27 mouse cellular contexts compared by ENCODE assay signal in genomic region chr11:69406282-69406681, GRCm38 (mm10). TPM values are rescaled to one million over a fixed set of nuclear protein-coding genes. Genes with fewer than 3 reads are reported as not detected.
DNase-seq lines count a peak whose midpoint lies in the region; ATAC-seq lines count a peak whose summit lies in the region.
"Had no signal": no experiment of that assay in that cellular context is flagged by ENCODE, and none has a peak within 500 bp of the region (broad histone marks: within the 10 kb centered on the region; RNA-seq: fewer than 3 reads in every experiment).

No protein-coding gene starts in this region.

- ATAC-seq in cerebellum, adult (ENCODE audit: insufficient number of reproducible peaks, low FRiP score, low TSS enrichment) = no peak
- ATAC-seq in midbrain, embryonic 16.5 days = no peak
- ATAC-seq: forebrain, embryonic 16.5 days; intestine, embryonic 15.5 days; lung, postnatal 0 days had no signal

- peaks cover 71% of the 10 kb centered on the region for H3K36me3 ChIP-seq in midbrain, embryonic 10.5 days
- peaks cover 50% of the 10 kb centered on the region for H3K36me3 ChIP-seq in midbrain, embryonic 16.5 days (ENCODE audit: control insufficient read depth, insufficient read depth, low read length)
- peaks cover 9% of the 10 kb centered on the region for H3K36me3 ChIP-seq in splenic B cell, adult 2 months (ENCODE audit: control insufficient read depth, insufficient read depth, low read length, poor library complexity, severe bottlenecking)

- no peak overlapping the region for H3K9ac ChIP-seq in midbrain, embryonic 16.5 days (ENCODE audit: low read depth, low read length)
- H3K9ac ChIP-seq: embryonic facial prominence, embryonic 15.5 days; heart, embryonic 15.5 days; hindbrain, embryonic 15.5 days; intestine, embryonic 15.5 days; midbrain, embryonic 12.5 days; stomach, embryonic 15.5 days had no signal

- no peaks in the 10 kb centered on the region for H3K9me3 ChIP-seq in midbrain, embryonic 10.5 days (replicated peaks)
- H3K9me3 ChIP-seq in midbrain, embryonic 16.5 days (replicated peaks; ENCODE audit: control insufficient read depth, low read length, poor library complexity, severe bottlenecking) = no peaks in the 10 kb centered on the region
- H3K9me3 ChIP-seq: embryonic facial prominence, embryonic 15.5 days; heart, embryonic 15.5 days; hindbrain, embryonic 15.5 days; intestine, embryonic 15.5 days; limb, embryonic 10.5 days; midbrain, embryonic 12.5 days; stomach, embryonic 15.5 days had no signal

- H3K4me3 ChIP-seq in midbrain, embryonic 10.5 days = peak overlapping the region; percentile 10
- no peak overlapping the region for H3K4me3 ChIP-seq in midbrain, embryonic 16.5 days (ENCODE audit: low read depth, low read length)
- H3K4me3 ChIP-seq: embryonic facial prominence, embryonic 15.5 days; heart, embryonic 15.5 days; hindbrain, embryonic 15.5 days; intestine, embryonic 15.5 days; layer of hippocampus, adult 2 months; midbrain, embryonic 12.5 days; stomach, embryonic 15.5 days had no signal

- peaks cover 49% of the 10 kb centered on the region for H3K4me1 ChIP-seq in midbrain, embryonic 10.5 days
- peaks cover 17% of the 10 kb centered on the region for H3K4me1 ChIP-seq in midbrain, embryonic 16.5 days (ENCODE audit: control insufficient read depth, insufficient read depth, low read length)

- no peak overlapping the region for H3K4me2 ChIP-seq in midbrain, embryonic 16.5 days (ENCODE audit: low read length)
- H3K4me2 ChIP-seq: embryonic facial prominence, embryonic 15.5 days; heart, embryonic 15.5 days; hindbrain, embryonic 15.5 days; intestine, embryonic 15.5 days; midbrain, embryonic 12.5 days; stomach, embryonic 15.5 days had no signal

- H3K27me3 ChIP-seq in midbrain, embryonic 10.5 days (ENCODE audit: low read depth, poor library complexity, severe bottlenecking) = peaks cover 4% of the 10 kb centered on the region
- no peaks in the 10 kb centered on the region for H3K27me3 ChIP-seq in midbrain, embryonic 16.5 days (ENCODE audit: control insufficient read depth, insufficient read depth, low read depth, low read length)
- H3K27me3 ChIP-seq in splenic B cell, adult 2 months (ENCODE audit: control insufficient read depth, insufficient read depth, low read length, poor library complexity, severe bottlenecking) = no peaks in the 10 kb centered on the region
- H3K27me3 ChIP-seq: CH12.LX; embryonic facial prominence, embryonic 15.5 days; heart, embryonic 15.5 days; hindbrain, embryonic 15.5 days; intestine, embryonic 15.5 days; midbrain, embryonic 12.5 days; stomach, embryonic 15.5 days had no signal

- no peak overlapping the region; the same call in 1 of the 2 replicates for H3K27ac ChIP-seq in midbrain, embryonic 10.5 days (replicated peaks)
- no peak overlapping the region for H3K27ac ChIP-seq in midbrain, embryonic 16.5 days (ENCODE audit: low read length)
- H3K27ac ChIP-seq: embryonic facial prominence, embryonic 15.5 days; heart, embryonic 15.5 days; hindbrain, embryonic 15.5 days; intestine, embryonic 15.5 days; layer of hippocampus, adult 2 months; midbrain, embryonic 12.5 days; stomach, embryonic 15.5 days had no signal

- intact Hi-C loops in gastrocnemius, postnatal 14 days (cut with DNase I; ENCODE audit: low total_unique reads) = loop anchor here (10.0 kb wide), 1 partner anchor 109 kb away; no protein-coding TSS in a partner anchor

- DNase-seq in cerebellum, adult 11-12 months = peak; percentile 63
- DNase-seq in gastrocnemius, adult 18-20 months (ENCODE audit: low spot score) = peak; percentile 3
- DNase-seq in gastrocnemius, postnatal 14 days = no peak
- DNase-seq in midbrain, embryonic 10.5 days (ENCODE audit: low spot score) = no peak
- peak; percentile 19 for DNase-seq in splenic B cell, adult 2 months (ENCODE audit: low read depth, low spot score)
- DNase-seq: adrenal gland, adult 2 months; embryo, embryonic 11 days; heart, postnatal 36 days; kidney, adult 9 months; liver; retina, postnatal 1 day; right cerebral cortex, postnatal 4 days; thymus, adult 2 months; thymus, postnatal 4 days had no signal

- 87% methylated on average over 19 of the region's 19 CpGs for WGBS in midbrain, embryonic 10.5 days
- 88% methylated on average over 19 of the region's 19 CpGs for WGBS in midbrain, embryonic 16.5 days

RNA-seq across cellular contexts. Expression of gene Kdm6b, which starts 7.2 kb away (rescaled TPM):
- total RNA-seq in gastrocnemius, adult 18-20 months (2021) = 10 to 100 TPM; 19.6 to 22.0 TPM
- total RNA-seq in gastrocnemius, postnatal 14 days (2021) = 10 to 100 TPM; 30.3 to 31.4 TPM
- 31.8 and 37.1 TPM in 2 replicates for polyA plus RNA-seq in midbrain, embryonic 10.5 days (2016; fragmentation: Nextera tagmentation; extraction: Ambion mirVana)
- polyA plus RNA-seq in midbrain, embryonic 16.5 days (2015; fragmentation: Nextera tagmentation; extraction: Ambion mirVana) = 36.4 and 39.0 TPM in 2 replicates

RNA-seq across cellular contexts. Expression of gene Tmem88, which starts 8.2 kb away (rescaled TPM):
- 1 to 10 TPM; 2.6 to 4.1 TPM for total RNA-seq in gastrocnemius, adult 18-20 months (2021)
- total RNA-seq in gastrocnemius, postnatal 14 days (2021) = 10 to 100 TPM; 12.8 to 15.2 TPM
- 16.9 and 21.4 TPM in 2 replicates for polyA plus RNA-seq in midbrain, embryonic 10.5 days (2016; fragmentation: Nextera tagmentation; extraction: Ambion mirVana)
- 5.2 and 5.9 TPM in 2 replicates for polyA plus RNA-seq in midbrain, embryonic 16.5 days (2015; fragmentation: Nextera tagmentation; extraction: Ambion mirVana)

RNA-seq across cellular contexts. Expression of gene Cyb5d1, which starts 10.9 kb away (rescaled TPM):
- total RNA-seq in gastrocnemius, adult 18-20 months (2021) = 10 to 100 TPM; 29.3 to 33.0 TPM
- total RNA-seq in gastrocnemius, postnatal 14 days (2021) = 10 to 100 TPM; 19.0 to 20.7 TPM
- polyA plus RNA-seq in midbrain, embryonic 10.5 days (2016; fragmentation: Nextera tagmentation; extraction: Ambion mirVana) = 50.4 and 57.3 TPM in 2 replicates
- polyA plus RNA-seq in midbrain, embryonic 16.5 days (2015; fragmentation: Nextera tagmentation; extraction: Ambion mirVana) = 27.1 and 28.9 TPM in 2 replicates

RNA-seq across cellular contexts. Expression of gene Naa38, which starts 11.0 kb away (rescaled TPM):
- 10 to 100 TPM; 70.5 to 72.1 TPM for total RNA-seq in gastrocnemius, adult 18-20 months (2021)
- total RNA-seq in gastrocnemius, postnatal 14 days (2021) = 10 to 100 TPM; 79.5 to 87.9 TPM
- 145 and 146 TPM in 2 replicates for polyA plus RNA-seq in midbrain, embryonic 10.5 days (2016; fragmentation: Nextera tagmentation; extraction: Ambion mirVana)
- polyA plus RNA-seq in midbrain, embryonic 16.5 days (2015; fragmentation: Nextera tagmentation; extraction: Ambion mirVana) = 86.2 and 89.6 TPM in 2 replicates

RNA-seq across cellular contexts. Expression of gene Chd3, which starts 37.1 kb away (rescaled TPM):
- 1 to 10 TPM; 5.7 to 7.9 TPM for total RNA-seq in gastrocnemius, adult 18-20 months (2021)
- 10 to 100 TPM; 25.5 to 28.7 TPM for total RNA-seq in gastrocnemius, postnatal 14 days (2021)
- 41.7 and 50.6 TPM in 2 replicates for polyA plus RNA-seq in midbrain, embryonic 10.5 days (2016; fragmentation: Nextera tagmentation; extraction: Ambion mirVana)
- polyA plus RNA-seq in midbrain, embryonic 16.5 days (2015; fragmentation: Nextera tagmentation; extraction: Ambion mirVana) = 82.8 and 86.1 TPM in 2 replicates

Comparison
In these comparisons a context has a peak if more than half of its experiments do, and no peak if none do; other contexts are left out.
1. DNase-seq: peak in cerebellum, adult 11-12 months (single experiment), gastrocnemius, adult 18-20 months (single experiment) and splenic B cell, adult 2 months (single experiment); none in gastrocnemius, postnatal 14 days (single experiment) and midbrain, embryonic 10.5 days (single experiment).